Mouse (Mus musculus): ENCODE data around the gene Rims3.

The Rims3 gene

DNA sequence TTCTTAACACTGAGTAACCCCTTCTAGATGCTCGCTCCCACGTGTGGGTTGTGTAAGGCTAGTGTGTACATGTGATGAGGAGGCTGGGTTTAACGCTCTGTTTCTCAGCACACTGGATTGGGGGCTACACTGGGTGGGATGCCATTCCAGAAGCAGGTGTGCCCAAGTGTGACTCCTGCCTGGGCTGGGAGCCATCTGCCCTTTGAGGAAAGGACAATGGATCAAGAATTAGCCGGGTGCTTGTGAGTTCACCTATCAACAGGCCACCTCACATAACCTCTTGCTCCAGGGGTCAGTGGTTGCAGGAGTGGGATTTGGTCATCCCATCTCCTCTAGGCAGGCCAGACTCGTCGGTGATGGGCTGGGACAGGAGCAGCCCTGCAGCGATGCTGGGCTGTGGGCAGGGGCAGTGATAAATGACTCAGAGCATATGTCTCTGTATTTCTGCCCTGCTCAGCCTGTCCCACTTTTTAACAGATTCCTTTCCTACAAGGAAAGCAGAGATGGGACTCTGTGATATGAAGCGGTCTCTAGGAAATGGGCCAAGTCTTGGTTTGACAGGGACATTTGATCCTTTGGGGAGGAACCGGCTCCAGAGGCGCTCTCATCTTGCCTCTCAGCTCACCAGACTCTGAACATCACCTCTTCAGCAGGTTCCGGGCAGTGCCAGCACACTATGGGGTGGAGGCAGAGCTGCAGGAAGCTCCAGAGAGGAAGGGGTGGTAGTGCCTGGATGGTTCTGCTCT is 39.2 kb downstream of the Rims3 start:
- DNase-seq, result no peak

GRCm38 (mm10) chr4:120894584-120894983 is 40.0 kb downstream of the Rims3 start:
- no peak for DNase-seq

DNA sequence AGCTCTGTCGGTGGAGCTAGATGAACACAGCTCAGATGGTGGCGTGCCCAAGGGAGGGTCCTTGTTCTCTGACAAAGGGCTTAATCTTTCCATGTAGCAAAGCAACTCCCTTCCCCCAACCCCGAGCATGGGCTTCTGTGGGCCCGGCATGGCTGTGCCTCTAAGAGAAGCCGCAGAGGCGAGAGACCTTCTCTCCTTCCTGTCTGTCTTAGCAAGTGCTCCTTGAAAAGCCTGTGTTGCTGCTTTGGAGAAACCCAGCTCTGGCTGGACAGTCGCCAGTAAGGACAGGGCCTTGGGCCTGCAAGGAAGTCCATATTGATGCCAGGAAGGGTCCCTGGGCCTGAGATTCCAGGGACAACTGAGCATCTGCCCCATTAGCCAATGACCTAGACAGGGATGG is 40.6 kb downstream of the Rims3 start:
- DNase-seq, result no peak

- DNase-seq, result no peak
Measured at GRCm38 (mm10) chr4:120895810-120896584, 41.4 kb downstream of the Rims3 start.

DNA sequence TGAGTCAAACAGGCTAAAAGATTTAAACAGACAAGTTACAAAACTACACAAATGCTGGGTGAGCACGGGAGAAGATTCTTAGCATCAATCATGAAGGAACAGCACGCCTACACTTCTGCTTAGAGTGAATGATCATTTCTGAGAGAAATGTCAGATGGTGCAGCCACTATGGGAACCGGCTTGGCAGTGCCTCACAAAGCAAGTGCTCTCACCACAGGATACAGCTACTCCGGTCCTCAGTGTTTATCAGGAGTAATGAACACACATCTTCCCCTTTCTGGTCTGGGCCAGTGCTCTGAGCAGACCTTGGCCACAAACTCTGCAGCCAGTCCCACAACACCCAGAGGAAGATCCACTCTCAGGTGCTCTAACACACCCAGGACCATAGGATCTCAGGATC is 49.9 kb downstream of the Rims3 start:
- no peak for DNase-seq

DNA sequence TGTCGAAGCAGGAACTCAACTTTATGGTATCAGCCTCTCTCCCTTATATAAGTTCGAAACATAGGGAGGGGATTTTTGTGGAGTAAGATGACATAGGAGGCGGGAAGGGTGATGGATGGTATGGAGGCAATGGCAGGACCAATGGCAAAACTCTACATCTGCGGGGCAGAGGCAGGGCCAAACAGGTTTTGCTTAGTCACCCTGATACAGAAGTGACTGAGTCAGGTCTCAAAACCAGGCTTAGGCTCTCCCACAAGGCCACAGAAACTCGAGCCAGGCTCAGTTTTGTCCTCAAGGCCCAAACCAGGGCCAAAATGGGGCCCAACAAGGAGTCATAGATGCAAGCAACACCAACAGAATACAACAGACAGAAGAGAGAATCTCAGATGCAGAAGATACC is 51.0 kb downstream of the Rims3 start:
- DNase-seq, result no peak

DNA sequence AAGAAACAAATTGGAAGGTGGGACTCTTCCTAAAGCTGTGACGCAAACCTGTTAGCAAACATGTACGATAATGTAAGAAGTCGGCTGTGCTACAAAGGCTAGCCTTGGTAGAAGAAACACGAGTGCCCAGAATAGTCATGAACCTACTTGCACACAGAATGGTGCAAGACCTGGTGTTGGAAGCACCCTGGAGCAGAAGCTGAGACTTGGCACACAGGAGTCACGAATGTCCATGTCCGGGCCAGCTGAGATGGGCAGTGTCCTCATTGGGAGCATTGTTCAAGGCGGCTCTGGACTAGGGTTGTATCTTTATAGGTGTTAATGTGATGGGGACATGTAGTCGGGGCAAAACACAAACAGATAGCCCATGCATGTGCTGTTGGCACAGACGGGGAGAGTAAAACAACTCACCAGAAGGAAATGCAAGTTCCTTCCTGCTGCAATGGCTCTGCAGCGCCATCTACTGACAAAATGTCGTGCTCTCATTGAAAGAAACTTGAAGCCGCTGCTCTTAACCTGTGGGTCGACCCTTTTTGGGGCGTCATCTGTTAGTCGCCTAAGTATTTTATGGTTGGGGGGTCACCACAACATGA is 55.0 kb downstream of the Rims3 start:
- DNase-seq, result peak; percentile 80

DNA sequence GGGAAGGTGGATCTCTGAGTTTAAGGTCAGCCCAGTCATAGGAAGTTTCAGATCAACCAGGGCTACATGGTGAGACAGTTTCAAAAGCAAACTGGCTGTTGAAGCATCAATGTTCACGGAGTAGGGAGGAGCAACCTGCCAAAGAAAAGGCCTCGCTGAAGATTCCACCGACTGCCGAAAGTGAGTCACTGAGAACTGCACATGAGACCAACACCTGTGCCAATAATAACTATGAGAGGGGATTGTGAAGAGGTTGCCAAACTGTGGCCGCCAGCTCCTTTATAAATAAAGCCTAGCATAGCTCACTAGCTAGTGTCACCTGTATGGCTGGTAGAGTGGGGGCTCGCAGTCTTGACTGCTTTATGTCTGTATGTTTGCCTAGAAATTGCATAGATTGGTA is 56.5 kb downstream of the Rims3 start:
- no peak for DNase-seq

GRCm38 (mm10) chr4:120912866-120913265 is 58.2 kb downstream of the Rims3 start:
- no peak for DNase-seq

- no peak for DNase-seq
Measured at GRCm38 (mm10) chr4:120913443-120913842, 58.8 kb downstream of the Rims3 start.

DNA sequence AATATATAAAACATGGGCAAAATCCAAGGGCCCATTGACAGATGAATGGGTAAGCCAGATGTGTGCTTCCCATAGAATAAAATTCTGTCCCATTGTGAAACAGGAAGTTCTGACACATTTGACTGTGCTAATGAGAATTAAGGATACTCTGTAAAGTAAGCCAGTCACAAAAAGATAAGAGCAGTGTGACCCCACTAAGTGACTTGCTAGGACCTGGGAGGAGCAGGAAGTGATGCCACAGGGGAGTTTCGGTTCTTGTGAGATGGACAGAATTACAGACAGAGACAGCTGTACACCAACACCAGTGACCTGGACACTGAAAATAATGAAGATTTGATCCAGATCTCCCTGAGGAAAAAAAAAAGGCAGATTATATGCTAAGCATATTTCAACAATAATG is 59.2 kb downstream of the Rims3 start:
- no peak for DNase-seq

- DNase-seq, result no peak
Measured at GRCm38 (mm10) chr4:120914501-120914900, 59.9 kb downstream of the Rims3 start.

DNA sequence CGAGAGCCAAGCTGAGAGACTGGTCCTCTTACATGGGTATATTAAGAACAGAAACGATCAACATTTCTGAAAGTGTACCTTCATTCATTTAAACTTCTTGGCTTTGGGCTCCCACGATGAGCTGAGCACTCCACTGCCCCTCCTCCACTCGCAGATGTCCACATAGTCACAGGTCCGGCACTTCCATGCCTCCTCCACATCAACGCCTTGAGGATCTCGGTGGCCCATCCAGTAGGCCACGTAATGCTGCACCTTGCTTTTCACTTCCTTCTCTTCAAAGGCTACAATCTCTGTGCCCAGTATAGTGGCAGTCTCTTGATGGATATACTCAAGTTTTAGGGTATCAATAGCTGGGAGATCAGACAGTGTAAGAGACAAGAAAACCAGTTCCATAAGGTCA is 66.8 kb downstream of the Rims3 start:
- DNase-seq, result no peak

GRCm38 (mm10) chr4:120924554-120925299 is 70.1 kb downstream of the Rims3 start, which contains the start of gene Exo5:
Gene Exo5 (minus strand): TSS chr4:120925017.
- DNase-seq, result peak; percentile 90

GRCm38 (mm10) chr4:120925386-120925785 is 70.8 kb downstream of the Rims3 start:
- no peak for DNase-seq

- no peak for DNase-seq
Measured at GRCm38 (mm10) chr4:120928686-120929085, 74.1 kb downstream of the Rims3 start.

DNA sequence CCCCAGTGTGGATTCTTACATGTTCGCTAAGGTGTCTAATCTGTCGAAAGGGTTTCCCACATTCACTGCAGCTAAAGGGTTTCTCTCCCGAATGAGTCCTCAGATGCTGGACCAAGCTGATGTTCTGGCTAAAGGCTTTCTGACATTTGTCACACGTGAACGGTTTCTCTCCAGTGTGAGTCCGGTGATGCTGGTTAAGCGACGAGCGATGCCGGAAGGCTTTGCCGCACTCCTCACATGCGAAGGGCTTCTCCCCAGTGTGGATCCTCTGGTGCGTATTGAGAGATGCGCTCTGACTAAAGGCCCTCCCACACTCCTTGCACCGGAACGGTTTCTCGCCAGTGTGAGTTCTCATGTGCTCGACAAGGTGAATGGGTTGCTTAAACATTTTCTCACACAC is 76.1 kb downstream of the Rims3 start:
- no peak for DNase-seq

DNA sequence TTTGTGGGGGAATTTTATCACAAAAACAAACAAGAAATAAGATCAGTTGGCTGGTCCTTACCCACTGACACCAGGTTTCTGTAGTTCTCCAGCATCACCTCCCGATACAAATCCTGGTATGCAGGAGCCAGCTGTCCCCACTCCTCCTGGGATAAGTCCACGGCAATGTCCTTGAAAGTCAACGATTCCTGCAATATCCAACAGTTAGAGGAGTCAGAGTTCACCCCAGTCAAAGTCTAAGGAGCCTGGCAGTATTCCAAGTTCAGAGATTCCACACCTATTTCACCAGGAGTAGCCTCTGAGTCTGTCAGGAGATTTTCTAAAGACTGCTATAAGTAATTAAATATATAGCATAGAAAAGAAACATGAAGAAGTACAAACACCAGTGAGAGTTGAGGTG is 80.4 kb downstream of the Rims3 start:
- DNase-seq, result no peak

All from right cerebral cortex, postnatal 4 days (tissue).